In genomic region chrX:42148016-42148451, GRCm38 (mm10) we compare ENCODE assay signal across 8 mouse cellular contexts. TPM values are rescaled to one million over a fixed set of nuclear protein-coding genes. Genes with fewer than 3 reads are reported as not detected.
DNase-seq lines count a peak whose midpoint lies in the region; ATAC-seq lines count a peak whose summit lies in the region.

No protein-coding gene starts in this region.

- peaks cover 5% of the 10 kb centered on the region for H3K4me1 ChIP-seq in erythroblast, embryonic 14.5 days (ENCODE audit: control insufficient read depth)
- H3K4me1 ChIP-seq in embryonic facial prominence, embryonic 12.5 days = no peaks in the 10 kb centered on the region
- no peaks in the 10 kb centered on the region; the same call in none of the 2 replicates for H3K4me1 ChIP-seq in heart, embryonic 16.5 days (ENCODE audit: control insufficient read depth, insufficient read depth, low read length)
- H3K4me1 ChIP-seq in stomach, embryonic 16.5 days (ENCODE audit: control insufficient read depth, insufficient read depth, low read length) = no peaks in the 10 kb centered on the region

- H3K9me3 ChIP-seq in erythroblast, embryonic 14.5 days (ENCODE audit: control insufficient read depth, low read length) = peaks cover 4% of the 10 kb centered on the region
- no peaks in the 10 kb centered on the region for H3K9me3 ChIP-seq in embryonic facial prominence, embryonic 12.5 days
- no peaks in the 10 kb centered on the region for H3K9me3 ChIP-seq in heart, embryonic 16.5 days (replicated peaks; ENCODE audit: control insufficient read depth, low read length)
- H3K9me3 ChIP-seq in stomach, embryonic 16.5 days (replicated peaks; ENCODE audit: control insufficient read depth, low read length) = no peaks in the 10 kb centered on the region

- no peak overlapping the region for H3K9ac ChIP-seq in embryonic facial prominence, embryonic 12.5 days
- no peak overlapping the region; the same call in 1 of the 2 replicates for H3K9ac ChIP-seq in heart, embryonic 16.5 days (ENCODE audit: low read length)
- H3K9ac ChIP-seq in stomach, embryonic 16.5 days (ENCODE audit: low read length) = peak overlapping the region; percentile 75

- no peak overlapping the region for H3K27ac ChIP-seq in embryonic facial prominence, embryonic 12.5 days
- peak overlapping the region; percentile 94 for H3K27ac ChIP-seq in heart, embryonic 16.5 days (ENCODE audit: low read length)
- peak overlapping the region; percentile 62 for H3K27ac ChIP-seq in macrophage
- H3K27ac ChIP-seq in stomach, embryonic 16.5 days (ENCODE audit: low read length) = peak overlapping the region; percentile 94

- H3K79me2 ChIP-seq in macrophage (ENCODE audit: inconsistent target) = peaks cover 9% of the 10 kb centered on the region

- peak; percentile 51 for DNase-seq in kidney, postnatal 14 days
- no peak for DNase-seq in ovary, postnatal 10 days (ENCODE audit: low spot score)

- 65% methylated on average over 5 of the region's 5 CpGs for WGBS in embryonic facial prominence, embryonic 12.5 days
- 21% methylated on average over 5 of the region's 5 CpGs for WGBS in heart, embryonic 16.5 days
- WGBS in macrophage (ENCODE audit: missing documents) = 33% methylated on average over 5 of the region's 5 CpGs
- WGBS in stomach, embryonic 16.5 days = 41% methylated on average over 5 of the region's 5 CpGs

- no peaks in the 10 kb centered on the region for H3K36me3 ChIP-seq in erythroblast, embryonic 14.5 days (ENCODE audit: control insufficient read depth)
- H3K36me3 ChIP-seq in embryonic facial prominence, embryonic 12.5 days = no peaks in the 10 kb centered on the region
- H3K36me3 ChIP-seq in heart, embryonic 16.5 days (ENCODE audit: control insufficient read depth, insufficient read depth) = no peaks in the 10 kb centered on the region
- no peaks in the 10 kb centered on the region for H3K36me3 ChIP-seq in macrophage (ENCODE audit: inconsistent target)
- H3K36me3 ChIP-seq in stomach, embryonic 16.5 days (ENCODE audit: control insufficient read depth, insufficient read depth, low read length) = no peaks in the 10 kb centered on the region

- ATAC-seq in erythroblast, adult 5-6 weeks (replicated peaks; ENCODE audit: low FRiP score, poor library complexity, severe bottlenecking) = no peak
- no peak for ATAC-seq in embryonic facial prominence, embryonic 12.5 days (ENCODE audit: insufficient number of reproducible peaks, insufficient read depth, low FRiP score, low TSS enrichment)
- ATAC-seq in heart, embryonic 16.5 days (replicated peaks; ENCODE audit: extremely low read depth, insufficient read depth, low FRiP score) = no peak
- no peak for ATAC-seq in stomach, embryonic 16.5 days (ENCODE audit: insufficient read depth, low FRiP score)

- peak overlapping the region; percentile 44; the same call in 1 of the 2 replicates for H3K4me2 ChIP-seq in embryonic facial prominence, embryonic 12.5 days (replicated peaks)
- peak overlapping the region; percentile 62 for H3K4me2 ChIP-seq in heart, embryonic 16.5 days (ENCODE audit: low read depth, low read length)
- peak overlapping the region; percentile 47 for H3K4me2 ChIP-seq in stomach, embryonic 16.5 days (ENCODE audit: low read depth, low read length)

- H3K27me3 ChIP-seq in erythroblast, embryonic 14.5 days (ENCODE audit: control insufficient read depth) = no peaks in the 10 kb centered on the region; the same call in 1 of the 2 replicates
- H3K27me3 ChIP-seq in embryonic facial prominence, embryonic 12.5 days = no peaks in the 10 kb centered on the region
- H3K27me3 ChIP-seq in heart, embryonic 16.5 days (ENCODE audit: control insufficient read depth, insufficient read depth, low read length) = no peaks in the 10 kb centered on the region
- no peaks in the 10 kb centered on the region for H3K27me3 ChIP-seq in stomach, embryonic 16.5 days (ENCODE audit: control insufficient read depth, insufficient read depth, low read length)

- peak overlapping the region; percentile 84 for H3K4me3 ChIP-seq in erythroblast, embryonic 14.5 days (replicated peaks)
- no peak overlapping the region for H3K4me3 ChIP-seq in embryonic facial prominence, embryonic 12.5 days
- H3K4me3 ChIP-seq in heart, embryonic 16.5 days (ENCODE audit: low read length) = no peak overlapping the region
- no peak overlapping the region for H3K4me3 ChIP-seq in macrophage (ENCODE audit: inconsistent target)
- 0 out of 2 replicates have a peak overlapping the region, but pooled peaks have one; percentile 50 for H3K4me3 ChIP-seq in stomach, embryonic 16.5 days (replicated peaks; ENCODE audit: low read length)

RNA-seq across cellular contexts. Expression of gene Stag2, which starts 1.1 kb away (rescaled TPM):
- polyA plus RNA-seq in erythroblast, embryonic 14.5 days (2012) = 0.69 and 0.80 TPM in 2 replicates
- 57.6 and 65.8 TPM in 2 replicates for total RNA-seq in erythroblast, adult 5-6 weeks (2015; ENCODE audit: low replicate concordance)
- 153 and 155 TPM in 2 replicates for total RNA-seq in erythroblast, adult 5-6 weeks (2017; ENCODE audit: low replicate concordance)
- polyA plus RNA-seq in embryonic facial prominence, embryonic 12.5 days (2016; fragmentation: Nextera tagmentation; extraction: Ambion mirVana) = 46.6 and 54.1 TPM in 2 replicates
- 31.3 and 32.3 TPM in 2 replicates for polyA plus RNA-seq in heart, embryonic 16.5 days (2015; fragmentation: Nextera tagmentation; extraction: Ambion mirVana)
- 100 to 1,000 TPM in 24 of 26 experiments, 10 to 100 TPM in 2; 94.2 to 176 (median 138) TPM for total RNA-seq in macrophage (2018; cell fraction: chromatin; rRNA removed)
- total RNA-seq in macrophage (2018; cell fraction: cytosol; rRNA removed) = 10 to 100 TPM; 40.1 to 82.4 (median 62.5) TPM
- 100 to 1,000 TPM in 8 of 26 experiments, 10 to 100 TPM in 18; 63.3 to 152 (median 89.6) TPM for total RNA-seq in macrophage (2018; cell fraction: nucleus; rRNA removed)
- polyA plus RNA-seq in macrophage (2018) = 46.5 to 47.0 TPM (median 46.7 TPM) in 3 replicates
- polyA plus RNA-seq in stomach, embryonic 16.5 days (2015; fragmentation: Nextera tagmentation; extraction: Ambion mirVana) = 36.3 and 41.1 TPM in 2 replicates

Comparison
In these comparisons a context has a peak if more than half of its experiments do, and no peak if none do; other contexts are left out.
1. H3K4me3 ChIP-seq: peak in erythroblast, embryonic 14.5 days (single experiment) and stomach, embryonic 16.5 days (single experiment); none in embryonic facial prominence, embryonic 12.5 days (single experiment), heart, embryonic 16.5 days (single experiment) and macrophage (single experiment).
2. RNA of gene Stag2, which starts 1.1 kb away (polyA plus RNA-seq): 46.5 to 47.0 TPM in macrophage, 46.6 to 54.1 TPM in embryonic facial prominence, embryonic 12.5 days, 36.3 to 41.1 TPM in stomach, embryonic 16.5 days and 31.3 to 32.3 TPM in heart, embryonic 16.5 days; 0.69 to 0.80 TPM in erythroblast, embryonic 14.5 days; every median in the first group is over 10 times any median in the second.
3. Peak in every context shown above with its lines, with median percentiles within 50 percentile points of each other: H3K4me2 ChIP-seq.